Mouse (Mus musculus) lung, postnatal 0 days (tissue): ENCODE measurements around the gene Dusp9. TPM values are rescaled to one million over a fixed set of nuclear protein-coding genes. Genes with fewer than 3 reads are reported as not detected.

ENCODE experiments used
- ATAC-seq: fragments of 200-750 bp; cut with Nextera tagmentation; 2 replicates; pipeline ENCODE4 v1.8.0; 2017; ENCODE audit warnings: moderate library complexity
- DNase-seq: peaks from one replicate; pipeline ENCODE4 v3.0.0-alpha.2; 2016; ENCODE audit warnings: low spot score
- H3K27ac ChIP-seq: fragments of 300-500 bp; sonication (generic); 2 replicates; pipeline ENCODE4 v1.5.1; 2014; ENCODE audit warnings: antibody characterized with exemption, mild to moderate bottlenecking, low read length, mixed read lengths
- H3K27me3 ChIP-seq: fragments of 300-500 bp; sonication (generic); replicated peaks from 2 replicates; pipeline ENCODE4 v1.6.1; 2014; ENCODE audit warnings: low read length, mixed read lengths; ENCODE audit not compliant: insufficient read depth
- H3K36me3 ChIP-seq: fragments of 300-500 bp; sonication (generic); 2 replicates; pipeline ENCODE4 v1.6.1; 2014; ENCODE audit warnings: low read length, mixed read lengths; ENCODE audit not compliant: insufficient read depth
- H3K4me1 ChIP-seq: fragments of 300-500 bp; sonication (generic); 2 replicates; pipeline ENCODE4 v1.6.1; 2014; ENCODE audit warnings: antibody characterized with exemption, low read depth, low read length, mixed read lengths; ENCODE audit not compliant: insufficient read depth
- H3K4me2 ChIP-seq: fragments of 300-500 bp; sonication (generic); replicated peaks from 2 replicates; pipeline ENCODE4 v1.6.1; 2014; ENCODE audit warnings: low read depth, mild to moderate bottlenecking, low read length, moderate library complexity, mixed read lengths
- H3K4me3 ChIP-seq: fragments of 300-500 bp; sonication (generic); 2 replicates; pipeline ENCODE4 v1.5.1; 2014; ENCODE audit warnings: low read depth, low read length
- H3K9ac ChIP-seq: fragments of 300-500 bp; sonication (generic); replicated peaks from 2 replicates; pipeline ENCODE4 v1.6.1; 2014; ENCODE audit warnings: low read depth, mild to moderate bottlenecking
- H3K9me3 ChIP-seq: fragments of 300-500 bp; sonication (generic); 2 replicates; pipeline ENCODE4 v1.6.1; 2016; ENCODE audit warnings: low read length, mixed read lengths
- CTCF ChIP-seq: IDR thresholded peaks from 2 replicates; pipeline ENCODE4 v1.5.1; 2016; ENCODE audit warnings: antibody characterized with exemption, mild to moderate bottlenecking
- EP300 ChIP-seq: IDR thresholded peaks from 2 replicates; pipeline ENCODE4 v1.6.1; 2016; ENCODE audit warnings: antibody characterized with exemption, mild to moderate bottlenecking, control low read depth
- WGBS: fragments of 180-500 bp; shearing (Covaris S2); extraction: QIAGEN DNeasy Blood & Tissue Kit; methylation state at CpG from one replicate; pipeline ENCODE4 v1.1.7; 2014; 5-methylcytosine and 5-hydroxymethylcytosine counted together
- polyA plus RNA-seq: library from polyadenylated mRNA; unstranded; fragments of >200 nt; fragmentation: Nextera tagmentation; extraction: Ambion mirVana; gene quantifications from 2 replicates; pipeline ENCODE4 v1.2.1, GENCODE M21; 2015

Dusp9 gene
- polyA plus RNA-seq, result 2.2 and 2.4 TPM in 2 replicates

GRCm38 (mm10) chrX:73639255-73639675 is at the start of gene Dusp9:
Gene Dusp9, plus strand, starts transcription at chrX:73639419.
- Histone ChIP-seq H3K9ac (no peak within 1 kb of the TSS), H3K36me3 (no peaks in the 10 kb centered on the region), H3K4me1 (0 out of 2 replicates have a peak, but pooled peaks cover 3% of the 10 kb centered on the region), H3K4me2 (peak within 1 kb of the TSS; percentile 49), H3K4me3 (peak within 1 kb of the TSS; percentile 12), H3K27me3 (peaks cover 4% of the 10 kb centered on the region; the same call in 1 of the 2 replicates), H3K27ac (no peak within 1 kb of the TSS), H3K9me3 (no peaks in the 10 kb centered on the region)
- DNase-seq, result peak; percentile 67
- ATAC-seq, result peak; percentile 83
- TF ChIP-seq EP300 (no peak), CTCF (no peak)
- 18% methylated on average over 26 of the region's 28 CpGs for WGBS

GRCm38 (mm10) chrX:73593212-73593611 is 46.0 kb upstream of the Dusp9 start:
- no peak overlapping the region for H3K9ac ChIP-seq
- ATAC-seq (peak; percentile 80), DNase-seq (peak; percentile 60)
- H3K9me3 ChIP-seq, result no peaks in the 10 kb centered on the region
- H3K4me1 ChIP-seq, result no peaks in the 10 kb centered on the region
- H3K27ac ChIP-seq, result no peak overlapping the region
- H3K27me3 ChIP-seq, result no peaks in the 10 kb centered on the region
- H3K4me2 ChIP-seq, result no peak overlapping the region
- H3K4me3 ChIP-seq, result no peak overlapping the region
- 17% methylated on average over 6 of the region's 6 CpGs for WGBS
- TF ChIP-seq EP300 (no peak), CTCF (peak; percentile 67)
- H3K36me3 ChIP-seq, result no peaks in the 10 kb centered on the region

- H3K36me3 ChIP-seq, result no peaks in the 10 kb centered on the region
- no peaks in the 10 kb centered on the region for H3K27me3 ChIP-seq
- DNase-seq (no peak), ATAC-seq (no peak)
- H3K9ac ChIP-seq, result no peak overlapping the region
- no peak overlapping the region for H3K4me2 ChIP-seq
- H3K27ac ChIP-seq, result no peak overlapping the region
- H3K4me1 ChIP-seq, result no peaks in the 10 kb centered on the region
- H3K9me3 ChIP-seq, result no peaks in the 10 kb centered on the region
- no peak overlapping the region for H3K4me3 ChIP-seq
- TF ChIP-seq EP300 (no peak), CTCF (no peak)
- 31% methylated on average over 10 of the region's 12 CpGs for WGBS
Observed at GRCm38 (mm10) chrX:73594451-73595121, 44.6 kb upstream of the Dusp9 start.

GRCm38 (mm10) chrX:73595297-73595938 is 43.8 kb upstream of the Dusp9 start:
- TF ChIP-seq CTCF (no peak), EP300 (no peak)
- Histone ChIP-seq H3K36me3 (no peaks in the 10 kb centered on the region), H3K4me2 (no peak overlapping the region), H3K9me3 (no peaks in the 10 kb centered on the region), H3K27me3 (no peaks in the 10 kb centered on the region), H3K27ac (no peak overlapping the region), H3K4me1 (no peaks in the 10 kb centered on the region), H3K4me3 (no peak overlapping the region), H3K9ac (no peak overlapping the region)
- WGBS, result 76% methylated on average over 4 of the region's 4 CpGs
- no peak for DNase-seq
- no peak for ATAC-seq

- Histone ChIP-seq H3K4me2 (no peak overlapping the region), H3K36me3 (no peaks in the 10 kb centered on the region), H3K4me1 (no peaks in the 10 kb centered on the region), H3K9me3 (no peaks in the 10 kb centered on the region), H3K27ac (no peak overlapping the region), H3K27me3 (no peaks in the 10 kb centered on the region), H3K9ac (no peak overlapping the region), H3K4me3 (no peak overlapping the region)
- WGBS, result 82% methylated on average over 1 of the region's 1 CpGs
- ATAC-seq, result no peak
- no peak for DNase-seq
- TF ChIP-seq CTCF, result no peak
Observed at GRCm38 (mm10) chrX:73601456-73601855, 37.8 kb upstream of the Dusp9 start.

- no peak overlapping the region; the same call in 1 of the 2 replicates for H3K27ac ChIP-seq
Observed at GRCm38 (mm10) chrX:73613665-73614064, 25.6 kb upstream of the Dusp9 start.

More at GRCm38 (mm10) chrX:73613665-73614064, 25.6 kb upstream of the Dusp9 start:
- H3K4me1 ChIP-seq, result no peaks in the 10 kb centered on the region
- H3K4me2 ChIP-seq, result no peak overlapping the region
- H3K27me3 ChIP-seq, result no peaks in the 10 kb centered on the region
- DNase-seq, result peak; percentile 48
- H3K36me3 ChIP-seq, result no peaks in the 10 kb centered on the region
- WGBS, result 56% methylated on average over 4 of the region's 4 CpGs
- H3K4me3 ChIP-seq, result no peak overlapping the region
- H3K9me3 ChIP-seq, result no peaks in the 10 kb centered on the region
- H3K9ac ChIP-seq, result no peak overlapping the region
- TF ChIP-seq EP300, result no peak
- no peak for TF ChIP-seq CTCF
- peak; percentile 58 for ATAC-seq
